Mouse (Mus musculus) stomach, postnatal 0 days (tissue): Measurements from ENCODE around the gene Tex22. TPM values are rescaled to one million over a fixed set of nuclear protein-coding genes. Genes with fewer than 3 reads are reported as not detected.

Experiments
- ATAC-seq: fragments of 200-750 bp; cut with Nextera tagmentation; 2 replicates; pipeline ENCODE4 v1.8.0; 2017; ENCODE audit not compliant: low FRiP score, low TSS enrichment
- DNase-seq: peaks from one replicate; pipeline ENCODE4 v3.0.0-alpha.2; 2016; ENCODE audit warnings: low spot score
- H3K27ac ChIP-seq: fragments of 300-500 bp; sonication (generic); replicated peaks from 2 replicates; pipeline ENCODE4 v1.5.1; 2014; ENCODE audit warnings: mild to moderate bottlenecking, control low read depth
- H3K27me3 ChIP-seq: fragments of 300-500 bp; sonication (generic); 2 replicates; pipeline ENCODE4 v1.6.1; 2014; ENCODE audit warnings: low read length; ENCODE audit not compliant: control insufficient read depth, insufficient read depth
- H3K36me3 ChIP-seq: fragments of 300-500 bp; sonication (generic); 2 replicates; pipeline ENCODE4 v1.6.1; 2014; ENCODE audit warnings: low read length, mixed read lengths; ENCODE audit not compliant: control insufficient read depth, insufficient read depth
- H3K4me1 ChIP-seq: fragments of 300-500 bp; sonication (generic); replicated peaks from 2 replicates; pipeline ENCODE4 v1.6.1; 2014; ENCODE audit warnings: antibody characterized with exemption; ENCODE audit not compliant: control insufficient read depth, insufficient read depth
- H3K4me2 ChIP-seq: fragments of 300-500 bp; sonication (generic); replicated peaks from 2 replicates; pipeline ENCODE4 v1.6.1; 2014; ENCODE audit warnings: low read depth, mild to moderate bottlenecking, control low read depth, moderate library complexity
- H3K4me3 ChIP-seq: fragments of 300-500 bp; sonication (generic); 2 replicates; pipeline ENCODE4 v1.5.1; 2014; ENCODE audit warnings: low read depth, low read length, control low read depth
- H3K9ac ChIP-seq: fragments of 300-500 bp; sonication (generic); 2 replicates; pipeline ENCODE4 v1.6.1; 2014; ENCODE audit warnings: mild to moderate bottlenecking, low read length, control low read depth, mixed read lengths
- H3K9me3 ChIP-seq: fragments of 300-500 bp; sonication (generic); 2 replicates; pipeline ENCODE4 v1.6.1; 2016; ENCODE audit warnings: low read length; ENCODE audit not compliant: control insufficient read depth
- CTCF ChIP-seq: IDR thresholded peaks from 2 replicates; pipeline ENCODE4 v1.5.1; 2016; ENCODE audit warnings: antibody characterized with exemption, low read depth, mild to moderate bottlenecking, moderate library complexity
- EP300 ChIP-seq: optimal IDR thresholded peaks from 2 replicates; pipeline ENCODE3; 2016; ENCODE audit warnings: antibody characterized with exemption
- WGBS: fragments of 180-500 bp; shearing (Covaris S2); extraction: QIAGEN DNeasy Blood & Tissue Kit; methylation state at CpG from one replicate; pipeline ENCODE4 v1.1.7; 2014; 5-methylcytosine and 5-hydroxymethylcytosine counted together
- polyA plus RNA-seq: library from polyadenylated mRNA; unstranded; fragments of >200 nt; fragmentation: Nextera tagmentation; extraction: Ambion mirVana; gene quantifications from 2 replicates; pipeline ENCODE4 v1.2.1, GENCODE M21; 2015

The Tex22 gene
- polyA plus RNA-seq, 1 experiment from 2014 or later, result not detected

DNA sequence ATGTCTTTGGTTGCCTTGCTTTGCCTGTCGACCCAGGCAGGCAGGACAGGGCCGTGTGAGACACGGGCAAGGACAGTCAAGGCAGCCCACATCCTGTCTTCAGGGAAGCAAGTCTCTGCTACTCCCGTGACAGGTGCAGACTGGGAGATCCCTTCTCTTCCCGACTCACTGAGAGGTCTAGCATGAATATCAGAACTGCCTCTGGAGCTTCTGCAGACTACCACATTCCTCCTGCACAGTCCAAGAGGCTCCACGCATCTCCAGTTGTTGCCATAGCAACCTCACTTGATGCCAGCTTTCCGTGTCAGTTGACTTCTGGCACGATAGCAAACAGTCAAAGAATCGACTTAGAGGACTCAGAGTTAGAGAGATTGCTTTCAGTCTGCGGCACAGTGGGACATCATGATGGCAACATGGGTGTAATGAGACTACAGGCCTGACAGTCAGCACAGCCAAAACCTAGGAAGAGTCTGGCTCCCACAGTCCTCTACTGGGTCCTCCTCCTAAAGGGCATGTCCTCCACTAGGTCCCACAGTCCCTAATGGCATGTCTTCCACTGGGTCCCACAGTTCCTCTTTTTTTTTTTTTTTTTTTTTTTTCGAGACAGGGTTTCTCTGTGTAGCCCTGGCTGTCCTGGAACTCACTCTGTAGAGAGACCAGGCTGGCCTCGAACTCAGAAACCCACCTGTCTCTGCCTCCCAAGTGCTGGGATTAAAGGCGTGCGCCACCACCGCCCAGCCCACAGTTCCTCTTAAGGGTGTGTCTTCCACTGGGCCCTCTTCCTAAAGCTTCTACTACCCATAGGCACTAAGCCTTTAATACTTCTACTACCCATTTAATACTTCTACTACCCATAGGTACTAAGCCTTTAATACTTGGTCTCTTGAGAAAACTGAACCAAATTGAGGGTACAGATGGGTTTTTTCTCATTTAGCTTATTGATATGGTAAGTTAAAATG lies 32.5 kb upstream of the Tex22 start:
- TF ChIP-seq EP300, result no peak
- TF ChIP-seq CTCF, result no peak
- no peaks in the 10 kb centered on the region for H3K9me3 ChIP-seq
- H3K4me2 ChIP-seq, result no peak overlapping the region
- WGBS, result 62% methylated on average over 14 of the region's 15 CpGs
- DNase-seq (no peak), ATAC-seq (no peak)
- H3K27ac ChIP-seq, result 0 out of 2 replicates have a peak overlapping the region, but pooled peaks have one; percentile 13
- H3K36me3 ChIP-seq, result no peaks in the 10 kb centered on the region
- no peaks in the 10 kb centered on the region for H3K27me3 ChIP-seq
- no peak overlapping the region for H3K4me3 ChIP-seq
- no peaks in the 10 kb centered on the region for H3K4me1 ChIP-seq
- H3K9ac ChIP-seq, result no peak overlapping the region

DNA sequence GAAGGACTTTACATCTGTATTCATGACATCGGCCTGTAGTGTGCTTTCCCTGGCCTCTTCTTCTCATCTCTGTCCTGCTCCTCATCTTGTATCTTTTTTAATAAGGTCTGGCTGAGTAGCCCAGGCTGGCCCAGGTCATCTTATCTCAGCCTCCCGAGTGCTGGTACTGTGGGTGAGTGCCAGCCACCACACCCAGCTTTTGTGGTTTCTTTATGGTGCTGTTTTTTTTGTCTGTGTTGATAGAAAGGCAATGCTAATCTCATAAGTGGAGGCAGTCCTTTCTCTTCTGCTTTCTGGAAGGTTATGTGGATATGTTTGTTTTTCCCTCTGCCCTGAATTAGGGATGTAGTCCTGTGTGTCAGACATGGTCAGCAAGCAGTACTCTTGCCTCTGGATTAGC lies 31.8 kb upstream of the Tex22 start:
- ATAC-seq (no peak), DNase-seq (no peak)
- Histone ChIP-seq H3K36me3 (peaks cover 5% of the 10 kb centered on the region; the same call in 1 of the 2 replicates), H3K27me3 (no peaks in the 10 kb centered on the region), H3K4me2 (no peak overlapping the region), H3K27ac (no peak overlapping the region), H3K9me3 (no peaks in the 10 kb centered on the region), H3K4me1 (no peaks in the 10 kb centered on the region), H3K9ac (no peak overlapping the region), H3K4me3 (no peak overlapping the region)
- TF ChIP-seq CTCF, result no peak
- TF ChIP-seq EP300, result no peak
- WGBS, result 63% methylated on average over 2 of the region's 2 CpGs

DNA sequence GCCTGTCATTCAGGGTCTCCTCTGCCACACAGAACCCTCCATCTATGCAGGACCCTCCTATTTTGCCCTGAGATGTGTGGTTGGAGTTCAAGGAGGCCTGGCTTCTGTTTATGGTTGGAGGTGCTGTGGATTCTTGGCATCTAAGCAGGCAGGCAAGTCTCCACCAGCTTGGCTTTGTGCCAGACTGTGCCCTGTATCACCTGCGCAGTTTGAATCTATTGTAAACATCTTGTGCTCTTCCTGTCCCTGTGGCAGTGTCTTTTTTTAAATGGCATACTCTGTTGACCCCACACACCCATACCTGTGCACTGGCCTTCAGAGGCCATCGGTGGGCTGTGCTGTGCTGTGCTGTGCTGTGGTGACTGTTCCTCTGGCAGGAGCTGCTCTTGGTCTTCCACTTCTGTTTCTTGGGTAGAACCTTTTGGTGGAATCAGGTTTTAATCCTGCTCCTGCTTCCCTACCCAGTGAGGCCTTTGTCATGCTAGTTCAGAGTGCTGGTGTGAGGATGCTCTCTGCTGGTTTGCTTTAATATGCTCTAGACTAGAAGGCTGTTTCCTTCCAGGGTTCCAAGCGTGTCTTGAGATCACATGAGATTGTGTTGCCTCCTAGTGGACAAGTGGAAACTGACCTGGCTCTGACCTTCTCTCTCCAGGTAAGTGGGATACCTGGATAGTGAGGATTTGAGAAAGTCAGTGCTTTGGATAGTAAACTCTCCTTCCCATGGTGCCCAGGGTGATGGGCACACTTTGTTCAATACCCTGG lies 29.2 kb upstream of the Tex22 start:
- peak; percentile 29 for DNase-seq
- Histone ChIP-seq H3K4me3 (no peak overlapping the region), H3K4me1 (no peaks in the 10 kb centered on the region), H3K27me3 (no peaks in the 10 kb centered on the region), H3K9ac (no peak overlapping the region), H3K4me2 (no peak overlapping the region), H3K27ac (no peak overlapping the region), H3K36me3 (peaks cover 5% of the 10 kb centered on the region; the same call in 1 of the 2 replicates), H3K9me3 (no peaks in the 10 kb centered on the region)
- peak; percentile 30; the same call in 1 of the 2 replicates for ATAC-seq
- TF ChIP-seq EP300 (no peak), CTCF (peak; percentile 76)
- WGBS, result 69% methylated on average over 3 of the region's 3 CpGs

DNA sequence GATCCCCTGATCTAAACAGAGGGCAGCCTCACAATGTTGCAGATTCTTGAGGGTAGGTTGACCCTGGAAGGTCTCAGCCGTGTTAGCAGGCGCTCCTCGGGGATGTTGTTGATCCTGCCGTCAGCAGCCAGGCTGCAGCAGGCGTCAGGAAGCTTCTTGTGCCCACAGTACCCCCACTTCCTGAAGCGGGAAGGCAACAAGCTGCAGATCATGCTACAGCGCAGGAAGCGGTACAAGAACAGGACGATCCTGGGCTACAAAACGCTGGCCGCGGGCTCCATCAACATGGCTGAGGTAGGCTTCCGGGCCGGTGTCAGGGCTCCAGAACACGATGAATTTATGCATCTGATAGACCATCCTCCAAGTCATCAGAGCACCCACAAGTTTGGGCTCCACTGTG lies 27.4 kb upstream of the Tex22 start:
- no peak overlapping the region for H3K4me2 ChIP-seq
- no peaks in the 10 kb centered on the region for H3K4me1 ChIP-seq
- H3K36me3 ChIP-seq, result peaks cover 8% of the 10 kb centered on the region; the same call in 1 of the 2 replicates
- ATAC-seq, result no peak
- no peak overlapping the region for H3K27ac ChIP-seq
- no peaks in the 10 kb centered on the region for H3K27me3 ChIP-seq
- H3K9me3 ChIP-seq, result no peaks in the 10 kb centered on the region
- WGBS, result 83% methylated on average over 15 of the region's 15 CpGs
- DNase-seq, result no peak
- H3K9ac ChIP-seq, result no peak overlapping the region
- H3K4me3 ChIP-seq, result no peak overlapping the region
- no peak for TF ChIP-seq EP300
- TF ChIP-seq CTCF, result no peak

DNA sequence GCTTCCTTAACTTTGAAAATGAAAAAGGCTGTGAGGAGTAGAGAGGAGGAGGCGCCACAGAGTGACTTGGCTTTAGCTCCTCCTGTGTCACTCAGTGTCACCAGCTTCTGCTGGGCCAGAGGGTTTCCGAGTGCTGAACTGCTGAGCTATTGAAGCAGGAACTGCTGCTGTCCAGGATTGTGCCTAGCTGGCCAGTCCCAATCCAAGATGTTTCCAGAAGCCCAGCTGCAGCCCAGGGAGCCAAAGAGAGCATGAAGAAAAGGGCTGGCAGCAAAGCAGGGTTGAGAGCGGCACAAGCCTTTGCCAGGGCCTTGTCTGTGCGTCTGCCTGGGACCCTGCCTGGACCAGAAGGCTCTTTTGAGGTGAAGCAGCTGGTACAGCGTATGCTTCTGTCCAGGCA lies 26.2 kb upstream of the Tex22 start:
- Histone ChIP-seq H3K27me3 (no peaks in the 10 kb centered on the region), H3K4me2 (no peak overlapping the region), H3K4me3 (no peak overlapping the region), H3K9ac (no peak overlapping the region), H3K9me3 (no peaks in the 10 kb centered on the region), H3K4me1 (no peaks in the 10 kb centered on the region), H3K27ac (no peak overlapping the region), H3K36me3 (peaks cover 8% of the 10 kb centered on the region; the same call in 1 of the 2 replicates)
- no peak for ATAC-seq
- 89% methylated on average over 5 of the region's 5 CpGs for WGBS
- DNase-seq, result no peak
- TF ChIP-seq CTCF, result no peak
